Mouse (Mus musculus): ENCODE measurements around the gene Rasgef1c.

- TF ChIP-seq CTCF (IDR thresholded peaks at IDR 0.05) (no peak), EP300 (IDR thresholded peaks at IDR 0.05) (no peak)
Measured at GRCm38 (mm10) chr11:49863926-49864325, 37.7 kb upstream of the Rasgef1c start.
